ENCODE assay signal across 10 mouse cellular contexts in the genomic region with DNA sequence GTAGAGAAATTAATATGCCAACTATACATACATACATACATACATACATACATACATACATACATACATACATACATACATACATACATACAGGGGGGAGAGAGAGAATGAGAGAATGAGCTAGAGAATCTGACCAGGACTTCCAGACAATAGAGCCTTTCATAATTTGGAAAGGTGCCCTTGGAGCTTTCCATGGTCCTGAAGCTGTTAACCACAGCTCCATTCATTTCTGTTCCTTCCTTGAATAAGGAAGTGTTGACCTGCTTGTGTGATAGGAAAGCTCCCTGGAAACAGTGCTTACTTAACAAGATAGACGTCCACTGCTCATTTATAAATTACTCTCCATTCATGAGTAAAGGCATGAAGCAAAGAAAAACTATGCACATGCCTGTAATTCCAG.
DNase-seq lines count a peak whose midpoint lies in the region; ATAC-seq and TF ChIP-seq lines count a peak whose summit lies in the region.
"Had no signal": no experiment of that assay in that cellular context is flagged by ENCODE, and none has a peak within 500 bp of the region (broad histone marks: within the 10 kb centered on the region; RNA-seq: fewer than 3 reads in every experiment).

No protein-coding gene starts in this region.

- peak; percentile 11 to 75 for DNase-seq in adrenal gland, adult (ENCODE audit: inconsistent age in 2 of 2, low spot score in 1 of 2)
- no peak for DNase-seq in adrenal gland, postnatal 4 days (ENCODE audit: low spot score in 2 of 2)
- DNase-seq in lung, embryonic 14.5 days = peak; percentile 90
- DNase-seq in lung, adult 2 months = no peak
- peak; percentile 85 for DNase-seq in forelimb bud, embryonic 11.5 days (ENCODE audit: low read depth, low spot score)
- peak; percentile 51 for DNase-seq in stomach, postnatal 0 days (ENCODE audit: low spot score)
- no peak for DNase-seq in cerebellum, adult 8-10 months
- no peak for DNase-seq in left cerebral cortex, postnatal 10 days (ENCODE audit: extremely low spot score in 1 of 2, low spot score in 2 of 2)

- H3K27me3 ChIP-seq in lung, embryonic 14.5 days (ENCODE audit: insufficient read depth, low read length) = no peaks in the 10 kb centered on the region
- no peaks in the 10 kb centered on the region for H3K27me3 ChIP-seq in stomach, postnatal 0 days (ENCODE audit: control insufficient read depth, insufficient read depth, low read length)
- H3K27me3 ChIP-seq: stomach, embryonic 15.5 days had no signal

- no peak for TF ChIP-seq POLR2A in lung, adult 2 months (IDR thresholded peaks at IDR 0.05; ENCODE audit: borderline replicate concordance, extremely low read depth, low read depth, low read length)

- ATAC-seq in lung, embryonic 14.5 days (ENCODE audit: insufficient read depth) = no peak
- ATAC-seq in stomach, postnatal 0 days (ENCODE audit: low FRiP score, low TSS enrichment) = no peak

- H3K4me3 ChIP-seq in lung, embryonic 14.5 days (ENCODE audit: low read depth, low read length) = no peak overlapping the region
- H3K4me3 ChIP-seq in lung, adult 2 months (replicated peaks; ENCODE audit: extremely low read depth, low read depth, low read length) = no peak overlapping the region
- H3K4me3 ChIP-seq in stomach, postnatal 0 days (ENCODE audit: low read depth, low read length) = no peak overlapping the region
- H3K4me3 ChIP-seq: left cerebral cortex, adult 2 months; stomach, embryonic 15.5 days had no signal

- no peak overlapping the region for H3K4me2 ChIP-seq in lung, embryonic 14.5 days
- H3K4me2 ChIP-seq in stomach, postnatal 0 days (replicated peaks; ENCODE audit: low read depth) = no peak overlapping the region
- H3K4me2 ChIP-seq: stomach, embryonic 15.5 days had no signal

- H3K9ac ChIP-seq in lung, embryonic 14.5 days = no peak overlapping the region
- no peak overlapping the region for H3K9ac ChIP-seq in stomach, postnatal 0 days (ENCODE audit: low read length)
- H3K9ac ChIP-seq: stomach, embryonic 15.5 days had no signal

- H3K9me3 ChIP-seq in lung, embryonic 14.5 days (ENCODE audit: low read depth, low read length) = no peaks in the 10 kb centered on the region
- no peaks in the 10 kb centered on the region for H3K9me3 ChIP-seq in stomach, postnatal 0 days (ENCODE audit: control insufficient read depth, low read length)
- H3K9me3 ChIP-seq: stomach, embryonic 15.5 days had no signal

- no peak for TF ChIP-seq EP300 in stomach, postnatal 0 days (optimal IDR thresholded peaks at IDR 0.05)

- intact Hi-C loops in left cerebral cortex, postnatal 10 days (cut with DNase I) = no loop called here

- H3K4me1 ChIP-seq in lung, embryonic 14.5 days (ENCODE audit: insufficient read depth) = no peaks in the 10 kb centered on the region
- H3K4me1 ChIP-seq in lung, adult 2 months (ENCODE audit: control insufficient read depth, insufficient read depth, low read length) = no peaks in the 10 kb centered on the region
- no peaks in the 10 kb centered on the region for H3K4me1 ChIP-seq in stomach, postnatal 0 days (replicated peaks; ENCODE audit: control insufficient read depth, insufficient read depth)
- H3K4me1 ChIP-seq: stomach, embryonic 15.5 days had no signal

- no peak for TF ChIP-seq CTCF in lung, embryonic 14.5 days (IDR thresholded peaks at IDR 0.05; ENCODE audit: low read depth)
- no peak for TF ChIP-seq CTCF in lung, adult 2 months (IDR thresholded peaks at IDR 0.05; ENCODE audit: insufficient read depth, low read length)
- no peak for TF ChIP-seq CTCF in stomach, postnatal 0 days (IDR thresholded peaks at IDR 0.05; ENCODE audit: low read depth)

- no peak overlapping the region for H3K27ac ChIP-seq in lung, embryonic 14.5 days (ENCODE audit: low read depth)
- H3K27ac ChIP-seq in stomach, postnatal 0 days (replicated peaks) = no peak overlapping the region
- H3K27ac ChIP-seq: left cerebral cortex, adult 2 months; stomach, embryonic 15.5 days had no signal

- H3K36me3 ChIP-seq in lung, embryonic 14.5 days (ENCODE audit: insufficient read depth) = no peaks in the 10 kb centered on the region
- no peaks in the 10 kb centered on the region for H3K36me3 ChIP-seq in stomach, postnatal 0 days (ENCODE audit: control insufficient read depth, insufficient read depth, low read length)
- H3K36me3 ChIP-seq: stomach, embryonic 15.5 days had no signal

- 4% methylated on average over 1 of the region's 1 CpGs for WGBS in lung, embryonic 14.5 days
- 4% methylated on average over 1 of the region's 1 CpGs for WGBS in lung, adult 2 months
- 0% methylated on average over 1 of the region's 1 CpGs for WGBS in stomach, postnatal 0 days

Comparison
In these comparisons a context has a peak if more than half of its experiments do, and no peak if none do; other contexts are left out.
1. DNase-seq: peak in adrenal gland, adult (2 of 2), lung, embryonic 14.5 days (single experiment), forelimb bud, embryonic 11.5 days (single experiment) and stomach, postnatal 0 days (single experiment); none in adrenal gland, postnatal 4 days (0 of 2), lung, adult 2 months (single experiment), cerebellum, adult 8-10 months (single experiment) and left cerebral cortex, postnatal 10 days (0 of 2).